9 mouse cellular contexts compared by ENCODE assay signal in the genomic region with DNA sequence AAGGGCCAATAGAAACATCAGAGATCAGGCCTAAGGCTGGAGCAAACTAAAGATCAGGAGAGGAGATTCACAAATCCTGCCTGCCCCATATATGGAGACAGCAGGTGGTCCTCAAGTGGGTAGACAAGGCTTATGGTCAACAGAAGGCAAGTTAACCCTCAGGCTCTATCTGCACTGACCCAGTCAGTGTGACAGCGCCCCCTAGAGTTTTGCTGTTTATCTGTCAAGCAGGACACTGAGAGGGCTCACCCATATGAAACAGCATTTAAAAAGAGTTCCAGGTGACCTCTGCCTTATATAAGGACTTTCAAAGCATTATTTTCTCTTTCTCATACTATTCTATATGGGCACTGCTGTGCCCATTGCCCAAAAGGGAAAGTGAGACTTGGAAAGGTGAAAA.
DNase-seq lines count a peak whose midpoint lies in the region; ATAC-seq and TF ChIP-seq lines count a peak whose summit lies in the region.
"Had no signal": no experiment of that assay in that cellular context is flagged by ENCODE, and none has a peak within 500 bp of the region (broad histone marks: within the 10 kb centered on the region; RNA-seq: fewer than 3 reads in every experiment).

No protein-coding gene starts in this region.

- no peaks in the 10 kb centered on the region for H3K9me3 ChIP-seq in midbrain, embryonic 10.5 days (replicated peaks)
- no peaks in the 10 kb centered on the region for H3K9me3 ChIP-seq in midbrain, embryonic 11.5 days (ENCODE audit: control insufficient read depth, low read length)
- H3K9me3 ChIP-seq: embryonic facial prominence, embryonic 12.5 days had no signal

- ATAC-seq in midbrain, embryonic 11.5 days (ENCODE audit: low FRiP score) = no peak
- peak; percentile 67; the same call in 1 of the 2 replicates for ATAC-seq in neutrophil, adult 5-6 weeks (ENCODE audit: extremely low read depth, insufficient number of reproducible peaks, low FRiP score, poor library complexity, severe bottlenecking)

- H3K4me1 ChIP-seq in midbrain, embryonic 10.5 days = no peaks in the 10 kb centered on the region
- no peaks in the 10 kb centered on the region for H3K4me1 ChIP-seq in midbrain, embryonic 11.5 days (ENCODE audit: control insufficient read depth, insufficient read depth, low read length)
- H3K4me1 ChIP-seq: embryonic facial prominence, embryonic 12.5 days had no signal

- H3K27me3 ChIP-seq in midbrain, embryonic 10.5 days (ENCODE audit: low read depth, poor library complexity, severe bottlenecking) = no peaks in the 10 kb centered on the region
- H3K27me3 ChIP-seq in midbrain, embryonic 11.5 days (ENCODE audit: control insufficient read depth, insufficient read depth, low read length) = no peaks in the 10 kb centered on the region
- H3K27me3 ChIP-seq: embryonic facial prominence, embryonic 12.5 days had no signal

- peak; percentile 24; the same call in 1 of the 2 replicates for TF ChIP-seq CTCF in gastrocnemius, adult 2 months (IDR thresholded peaks at IDR 0.05)

- intact Hi-C loops in gastrocnemius, adult 2 months (cut with DNase I) = no loop called here
- intact Hi-C loops in gastrocnemius, postnatal 36 days (cut with DNase I) = no loop called here

- H3K36me3 ChIP-seq in midbrain, embryonic 10.5 days = no peaks in the 10 kb centered on the region
- H3K36me3 ChIP-seq in midbrain, embryonic 11.5 days (ENCODE audit: control insufficient read depth, insufficient read depth, low read length) = no peaks in the 10 kb centered on the region
- H3K36me3 ChIP-seq: embryonic facial prominence, embryonic 12.5 days had no signal

- DNase-seq in gastrocnemius, adult 2 months = no peak
- no peak for DNase-seq in gastrocnemius, postnatal 36 days
- peak; percentile 17 for DNase-seq in midbrain, embryonic 10.5 days (ENCODE audit: low spot score)
- no peak for DNase-seq in midbrain, embryonic 11.5 days (ENCODE audit: low spot score, missing footprints)
- peak; percentile 29 for DNase-seq in ZHBTc4 (ENCODE audit: low read depth, low spot score)
- no peak for DNase-seq in layer of hippocampus, adult 9-10 months (ENCODE audit: low spot score)
- no peak for DNase-seq in kidney, adult 18-20 months

- 38% methylated on average over 1 of the region's 1 CpGs for WGBS in midbrain, embryonic 10.5 days
- WGBS in midbrain, embryonic 11.5 days = 46% methylated on average over 1 of the region's 1 CpGs

- no peak overlapping the region for H3K9ac ChIP-seq in midbrain, embryonic 11.5 days (ENCODE audit: low read length)
- H3K9ac ChIP-seq: embryonic facial prominence, embryonic 12.5 days had no signal

- H3K4me3 ChIP-seq in gastrocnemius, adult 2 months = no peak overlapping the region
- H3K4me3 ChIP-seq in midbrain, embryonic 10.5 days = no peak overlapping the region
- no peak overlapping the region for H3K4me3 ChIP-seq in midbrain, embryonic 11.5 days (ENCODE audit: low read depth, low read length)
- H3K4me3 ChIP-seq: embryonic facial prominence, embryonic 12.5 days had no signal

- no peak overlapping the region for H3K27ac ChIP-seq in gastrocnemius, adult 2 months
- no peak overlapping the region for H3K27ac ChIP-seq in midbrain, embryonic 10.5 days (replicated peaks)
- H3K27ac ChIP-seq in midbrain, embryonic 11.5 days (ENCODE audit: low read depth, low read length) = no peak overlapping the region
- H3K27ac ChIP-seq: embryonic facial prominence, embryonic 12.5 days had no signal

- no peak overlapping the region for H3K4me2 ChIP-seq in midbrain, embryonic 11.5 days
- H3K4me2 ChIP-seq: embryonic facial prominence, embryonic 12.5 days had no signal

Comparison
In these comparisons a context has a peak if more than half of its experiments do, and no peak if none do; other contexts are left out.
1. DNase-seq: peak in midbrain, embryonic 10.5 days (single experiment) and ZHBTc4 (single experiment); none in gastrocnemius, adult 2 months (single experiment), gastrocnemius, postnatal 36 days (0 of 2), midbrain, embryonic 11.5 days (single experiment), layer of hippocampus, adult 9-10 months (single experiment) and kidney, adult 18-20 months (single experiment).